Mouse (Mus musculus): ENCODE measurements around the gene Sv2a.

DNA sequence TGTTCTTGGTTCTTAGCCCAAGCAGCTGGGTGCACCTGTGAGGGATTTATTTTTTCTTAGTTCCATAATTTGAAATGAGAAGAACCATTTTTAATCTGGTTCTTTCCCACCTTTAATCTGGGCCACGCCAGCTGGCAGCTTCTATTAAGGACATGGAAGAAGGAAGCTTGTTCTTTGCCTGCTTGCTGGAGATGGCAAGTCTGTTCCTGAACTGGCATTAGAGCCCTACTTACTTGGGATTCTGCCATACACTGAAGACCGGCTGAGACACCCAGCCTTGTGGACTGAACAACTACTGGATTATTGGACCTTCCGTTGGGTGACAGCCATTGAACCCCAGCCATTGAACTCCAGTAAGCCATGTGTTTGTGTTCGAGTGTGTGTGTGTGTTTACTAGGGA lies 41.8 kb downstream of the Sv2a start:
- no peak for TF ChIP-seq CTCF (IDR thresholded peaks at IDR 0.05; ENCODE audit: control insufficient read depth, insufficient read depth, low read length)
- no peak for TF ChIP-seq POLR2A (IDR thresholded peaks at IDR 0.05; ENCODE audit: borderline replicate concordance, control insufficient read depth, low read depth, low read length)

Measured in bone marrow, adult 2 months (tissue).